Comparison of ENCODE assay signal across 7 mouse cellular contexts in genomic region chr1:104944470-104945109, GRCm38 (mm10).
A peak's percentile ranks its signal among the peaks of the same experiment; 100 is the strongest.
DNase-seq lines count a peak whose midpoint lies in the region; ATAC-seq and TF ChIP-seq lines count a peak whose summit lies in the region.

No protein-coding gene starts in this region.

- H3K27ac ChIP-seq in ES-E14 (ENCODE audit: insufficient read depth, low read depth, low read length, poor library complexity, severe bottlenecking): no peak overlapping the region
- H3K27ac ChIP-seq in midbrain, postnatal 0 days (ENCODE audit: low read depth, low read length): no peak overlapping the region

- H3K36me3 ChIP-seq in ES-E14 (ENCODE audit: control insufficient read depth, insufficient read depth, low read length, poor library complexity, severe bottlenecking): no peaks in the 10 kb centered on the region
- H3K36me3 ChIP-seq in midbrain, postnatal 0 days (ENCODE audit: insufficient read depth, low read length): no peaks in the 10 kb centered on the region

- peak; percentile 85 for TF ChIP-seq CTCF in midbrain, postnatal 0 days (IDR thresholded peaks at IDR 0.05)

- WGBS in midbrain, postnatal 0 days: 13% methylated on average over 2 of the region's 2 CpGs

- DNase-seq in 3T3-L1 (ENCODE audit: low read depth, low spot score): peak; percentile 4
- DNase-seq in ES-E14 (ENCODE audit: low read depth, low spot score): peak; percentile 8
- peak; percentile 79 for DNase-seq in embryo, embryonic 10.5 days (ENCODE audit: low spot score)
- peak; percentile 68 for DNase-seq in heart, postnatal 4 days
- peak; percentile 38 for DNase-seq in layer of hippocampus, adult 9-10 months (ENCODE audit: low spot score)
- DNase-seq in midbrain, postnatal 0 days (ENCODE audit: low spot score): peak; percentile 89

- no peak overlapping the region for H3K9ac ChIP-seq in ES-E14 (ENCODE audit: insufficient read depth, low read depth, low read length, poor library complexity, severe bottlenecking)
- no peak overlapping the region for H3K9ac ChIP-seq in midbrain, postnatal 0 days (replicated peaks; ENCODE audit: low read length, poor library complexity, severe bottlenecking)

- H3K27me3 ChIP-seq in midbrain, postnatal 0 days (ENCODE audit: insufficient read depth, low read length): no peaks in the 10 kb centered on the region

- no peak overlapping the region for H3K4me2 ChIP-seq in midbrain, postnatal 0 days (ENCODE audit: low read depth, low read length, poor library complexity, severe bottlenecking)

- H3K4me3 ChIP-seq in ES-E14 (ENCODE audit: insufficient read depth in 1 of 2, low read depth in 1 of 2, low read length in 2 of 2, poor library complexity in 1 of 2, severe bottlenecking in 1 of 2): no peak overlapping the region
- no peak overlapping the region for H3K4me3 ChIP-seq in midbrain, postnatal 0 days (ENCODE audit: low read depth, low read length)

- H3K4me1 ChIP-seq in ES-E14 (ENCODE audit: control insufficient read depth in 2 of 2, insufficient read depth in 2 of 2, low read length in 2 of 2, poor library complexity in 1 of 2): no peaks in the 10 kb centered on the region
- H3K4me1 ChIP-seq in midbrain, postnatal 0 days (ENCODE audit: insufficient read depth, low read length): no peaks in the 10 kb centered on the region

- H3K9me3 ChIP-seq in ES-E14 (ENCODE audit: control insufficient read depth, insufficient read depth, low read depth, low read length): no peaks in the 10 kb centered on the region
- H3K9me3 ChIP-seq in midbrain, postnatal 0 days (ENCODE audit: low read length): no peaks in the 10 kb centered on the region

- ATAC-seq in midbrain, postnatal 0 days (ENCODE audit: low FRiP score): peak; percentile 83
- no peak for ATAC-seq in megakaryocyte progenitor cell, adult 5-6 weeks (replicated peaks; ENCODE audit: poor library complexity)

- in situ Hi-C loops in ES-E14 (cut with MboI; ENCODE audit: low sequenced_read_pairs in 2 of 2, unreplicated experiment in 2 of 2): no loop called here

TF ChIP-seq in ES-E14, 5 proteins besides CTCF, POLR2A, EP300 and RAD21:
- TF ChIP-seq ZC3H11A (IDR thresholded peaks at IDR 0.05; ENCODE audit: borderline replicate concordance, low read depth, low read length): peak; percentile 39; the same call in 1 of the 2 replicates
- no peak for TF ChIP-seq ZNF384 (IDR thresholded peaks at IDR 0.05; ENCODE audit: low read depth, low read length)

Comparison
In these comparisons a context has a peak if more than half of its experiments do, and no peak if none do; other contexts are left out.
1. DNase-seq: peak in every context shown above with its lines; median percentile 89 in midbrain, postnatal 0 days; 79 in embryo, embryonic 10.5 days; 68 in heart, postnatal 4 days; 38 in layer of hippocampus, adult 9-10 months; 8 in ES-E14; 4 in 3T3-L1.